Mouse (Mus musculus): Measurements from ENCODE around the gene Yju2. TPM values are rescaled to one million over a fixed set of nuclear protein-coding genes. Genes with fewer than 3 reads are reported as not detected.

Gene Yju2
- polyA plus RNA-seq, 1 experiment = not detected

DNA sequence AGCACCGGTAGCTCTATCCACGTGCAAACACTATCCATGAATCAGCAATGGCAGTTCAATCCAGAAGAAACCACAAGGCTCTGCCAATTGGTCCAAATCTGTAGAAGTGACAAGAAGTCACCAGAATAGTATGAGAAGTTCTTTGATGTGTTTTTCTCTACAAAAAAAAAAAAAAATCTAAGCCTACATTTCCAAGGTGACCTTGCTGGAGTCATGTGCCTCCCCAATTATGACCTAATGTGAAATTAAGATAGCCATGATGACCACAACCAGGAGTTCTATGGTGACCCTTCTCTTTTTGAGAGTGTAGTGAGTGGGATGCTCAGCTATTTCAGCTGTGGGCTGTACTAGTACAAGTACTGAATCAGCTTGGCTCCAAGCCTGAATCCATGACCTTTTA is 9.5 kb upstream of the Yju2 start, which contains the start of gene Zfp119b:
Gene Zfp119b, minus strand, starts transcription at position 101 of the 400 bp plus-strand sequence.
- Histone ChIP-seq H3K27ac (ENCODE audit: insufficient read depth, low read depth, low read length) (no peak within 1 kb of the TSS), H3K4me3 (ENCODE audit: insufficient read depth, low read depth, low read length) (no peak within 1 kb of the TSS), H3K4me1 (ENCODE audit: control insufficient read depth, insufficient read depth, low read length) (no peaks in the 10 kb centered on the region)
- 89% methylated on average over 2 of the region's 2 CpGs for WGBS
- no peak for TF ChIP-seq CTCF (IDR thresholded peaks at IDR 0.05; ENCODE audit: insufficient read depth, low read depth, low read length)
- no peak for TF ChIP-seq POLR2A (IDR thresholded peaks at IDR 0.05; ENCODE audit: insufficient read depth, low read depth, low read length)

- Histone ChIP-seq H3K4me1 (ENCODE audit: control insufficient read depth, insufficient read depth, low read length) (no peaks in the 10 kb centered on the region), H3K4me3 (ENCODE audit: insufficient read depth, low read depth, low read length) (no peak overlapping the region), H3K27ac (ENCODE audit: insufficient read depth, low read depth, low read length) (no peak overlapping the region)
- WGBS = 80% methylated on average over 9 of the region's 9 CpGs
- TF ChIP-seq POLR2A (IDR thresholded peaks at IDR 0.05; ENCODE audit: insufficient read depth, low read depth, low read length) (no peak), CTCF (IDR thresholded peaks at IDR 0.05; ENCODE audit: insufficient read depth, low read depth, low read length) (no peak)
Measured at GRCm38 (mm10) chr17:55950601-55951000, 8.3 kb upstream of the Yju2 start.

GRCm38 (mm10) chr17:55952041-55952440 is 6.9 kb upstream of the Yju2 start:
- TF ChIP-seq POLR2A (IDR thresholded peaks at IDR 0.05; ENCODE audit: insufficient read depth, low read depth, low read length) (no peak), CTCF (IDR thresholded peaks at IDR 0.05; ENCODE audit: insufficient read depth, low read depth, low read length) (no peak)
- Histone ChIP-seq H3K4me3 (ENCODE audit: insufficient read depth, low read depth, low read length) (no peak overlapping the region), H3K27ac (ENCODE audit: insufficient read depth, low read depth, low read length) (no peak overlapping the region), H3K4me1 (ENCODE audit: control insufficient read depth, insufficient read depth, low read length) (peaks cover 6% of the 10 kb centered on the region; the same call in 1 of the 2 replicates)

DNA sequence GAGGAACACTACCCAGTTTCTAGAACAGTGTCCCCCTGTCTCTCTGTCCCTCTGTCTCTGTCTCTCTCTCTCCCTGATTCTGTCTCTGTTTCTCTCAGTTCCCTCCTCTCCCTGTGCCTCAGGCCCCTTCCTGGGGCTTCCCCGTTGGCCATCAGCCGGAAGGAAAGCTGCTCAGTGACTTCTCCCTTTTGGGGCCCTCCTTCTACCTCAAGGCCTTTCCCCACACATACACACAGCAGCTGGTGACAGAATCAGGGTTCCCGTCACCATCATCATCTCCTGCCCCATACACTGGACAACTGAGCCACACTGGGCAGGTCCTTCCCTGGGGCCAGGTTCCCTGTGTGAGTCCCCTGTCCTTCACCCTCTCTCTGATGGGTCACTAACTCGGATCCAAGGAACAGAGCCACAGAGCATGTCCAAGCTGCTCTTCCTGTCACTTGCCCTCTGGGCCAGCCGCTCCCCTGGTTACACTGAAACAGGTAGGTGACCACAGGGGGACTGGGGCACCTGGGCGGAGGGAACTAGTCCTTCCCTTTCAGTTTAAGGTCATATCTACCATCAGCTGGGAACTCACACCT is 6.4 kb upstream of the Yju2 start, which contains the start of gene Ebi3:
Gene Ebi3, plus strand, starts transcription at position 194 of the 581 bp plus-strand sequence.
- H3K27ac ChIP-seq (ENCODE audit: insufficient read depth, low read depth, low read length) = no peak within 1 kb of the TSS
- no peak within 1 kb of the TSS for H3K4me3 ChIP-seq (ENCODE audit: insufficient read depth, low read depth, low read length)
- TF ChIP-seq CTCF (IDR thresholded peaks at IDR 0.05; ENCODE audit: insufficient read depth, low read depth, low read length) = no peak
- no peak for TF ChIP-seq POLR2A (IDR thresholded peaks at IDR 0.05; ENCODE audit: insufficient read depth, low read depth, low read length)
- peaks cover 9% of the 10 kb centered on the region for H3K4me1 ChIP-seq (ENCODE audit: control insufficient read depth, insufficient read depth, low read length)
- WGBS = 83% methylated on average over 6 of the region's 6 CpGs

DNA sequence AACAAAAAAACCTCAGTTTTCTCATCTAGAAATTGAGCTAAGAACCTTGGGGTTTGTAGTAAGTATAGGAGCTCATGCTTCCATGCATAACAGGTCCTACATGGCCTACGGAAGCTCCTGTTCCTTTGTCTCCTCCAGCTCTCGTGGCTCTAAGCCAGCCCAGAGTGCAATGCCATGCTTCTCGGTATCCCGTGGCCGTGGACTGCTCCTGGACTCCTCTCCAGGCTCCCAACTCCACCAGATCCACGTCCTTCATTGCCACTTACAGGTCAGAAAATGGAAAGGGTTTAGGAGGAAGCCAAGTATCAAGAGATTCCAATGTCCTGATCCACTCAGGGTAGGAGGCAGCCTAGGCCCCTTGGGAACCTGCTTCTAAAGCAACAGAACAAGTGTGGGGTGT is 5.1 kb upstream of the Yju2 start:
- Histone ChIP-seq H3K4me3 (ENCODE audit: insufficient read depth, low read depth, low read length) (no peak overlapping the region), H3K27ac (ENCODE audit: insufficient read depth, low read depth, low read length) (no peak overlapping the region), H3K4me1 (ENCODE audit: control insufficient read depth, insufficient read depth, low read length) (peaks cover 12% of the 10 kb centered on the region)
- 81% methylated on average over 6 of the region's 6 CpGs for WGBS
- TF ChIP-seq CTCF (IDR thresholded peaks at IDR 0.05; ENCODE audit: insufficient read depth, low read depth, low read length) = no peak
- TF ChIP-seq POLR2A (IDR thresholded peaks at IDR 0.05; ENCODE audit: insufficient read depth, low read depth, low read length) = no peak

DNA sequence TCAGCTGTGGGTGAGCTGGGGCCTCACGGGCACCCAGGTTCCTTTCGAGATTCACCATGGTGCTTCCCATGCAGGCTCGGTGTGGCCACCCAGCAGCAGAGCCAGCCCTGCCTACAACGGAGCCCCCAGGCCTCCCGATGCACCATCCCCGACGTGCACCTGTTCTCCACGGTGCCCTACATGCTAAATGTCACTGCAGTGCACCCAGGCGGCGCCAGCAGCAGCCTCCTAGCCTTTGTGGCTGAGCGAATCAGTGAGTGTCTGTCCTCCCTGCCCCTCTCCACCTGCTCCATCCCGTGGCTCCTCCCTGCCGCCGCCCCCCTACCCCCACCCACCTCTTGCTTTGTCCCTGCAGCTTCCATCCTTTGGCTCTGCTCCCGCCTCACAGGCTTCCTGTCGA is 4.7 kb upstream of the Yju2 start:
- WGBS = 54% methylated on average over 16 of the region's 16 CpGs
- H3K4me3 ChIP-seq (ENCODE audit: insufficient read depth, low read depth, low read length) = no peak overlapping the region
- peaks cover 12% of the 10 kb centered on the region for H3K4me1 ChIP-seq (ENCODE audit: control insufficient read depth, insufficient read depth, low read length)
- H3K27ac ChIP-seq (ENCODE audit: insufficient read depth, low read depth, low read length) = no peak overlapping the region
- TF ChIP-seq POLR2A (IDR thresholded peaks at IDR 0.05; ENCODE audit: insufficient read depth, low read depth, low read length) = no peak
- no peak for TF ChIP-seq CTCF (IDR thresholded peaks at IDR 0.05; ENCODE audit: insufficient read depth, low read depth, low read length)

GRCm38 (mm10) chr17:55956129-55956528 is 2.8 kb upstream of the Yju2 start:
- 2% methylated on average over 26 of the region's 26 CpGs for WGBS
- no peak overlapping the region for H3K27ac ChIP-seq (ENCODE audit: insufficient read depth, low read depth, low read length)
- TF ChIP-seq CTCF (IDR thresholded peaks at IDR 0.05; ENCODE audit: insufficient read depth, low read depth, low read length) = no peak
- no peak for TF ChIP-seq POLR2A (IDR thresholded peaks at IDR 0.05; ENCODE audit: insufficient read depth, low read depth, low read length)
- H3K4me3 ChIP-seq (ENCODE audit: insufficient read depth, low read depth, low read length) = peak overlapping the region; percentile 35
- peaks cover 17% of the 10 kb centered on the region for H3K4me1 ChIP-seq (ENCODE audit: control insufficient read depth, insufficient read depth, low read length)

DNA sequence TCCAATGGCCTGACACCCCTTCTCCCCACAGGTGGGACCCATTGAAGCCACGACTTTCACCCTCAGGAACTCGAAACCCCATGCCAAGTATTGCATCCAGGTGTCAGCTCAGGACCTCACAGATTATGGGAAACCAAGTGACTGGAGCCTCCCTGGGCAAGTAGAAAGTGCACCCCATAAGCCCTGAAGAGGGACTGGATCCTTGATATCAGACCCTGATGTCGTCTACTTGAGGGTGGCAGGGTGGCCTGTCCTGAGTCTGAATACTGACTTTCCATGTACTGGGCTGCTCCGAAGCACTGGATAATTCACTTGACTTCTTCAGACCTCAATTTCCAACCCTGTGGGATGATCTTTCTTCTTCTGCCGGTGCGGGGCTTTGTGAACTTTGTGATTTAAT is 2.3 kb upstream of the Yju2 start:
- no peak overlapping the region for H3K27ac ChIP-seq (ENCODE audit: insufficient read depth, low read depth, low read length)
- WGBS = 25% methylated on average over 6 of the region's 6 CpGs
- TF ChIP-seq POLR2A (IDR thresholded peaks at IDR 0.05; ENCODE audit: insufficient read depth, low read depth, low read length) = no peak
- TF ChIP-seq CTCF (IDR thresholded peaks at IDR 0.05; ENCODE audit: insufficient read depth, low read depth, low read length) = no peak

GRCm38 (mm10) chr17:55957168-55957567 is 1.7 kb upstream of the Yju2 start:
- H3K4me3 ChIP-seq (ENCODE audit: insufficient read depth, low read depth, low read length) = no peak overlapping the region
- peaks cover 17% of the 10 kb centered on the region for H3K4me1 ChIP-seq (ENCODE audit: control insufficient read depth, insufficient read depth, low read length)
- 10% methylated on average over 9 of the region's 9 CpGs for WGBS
- H3K27ac ChIP-seq (ENCODE audit: insufficient read depth, low read depth, low read length) = no peak overlapping the region
- no peak for TF ChIP-seq POLR2A (IDR thresholded peaks at IDR 0.05; ENCODE audit: insufficient read depth, low read depth, low read length)
- peak; percentile 76 for TF ChIP-seq CTCF (IDR thresholded peaks at IDR 0.05; ENCODE audit: insufficient read depth, low read depth, low read length)

More for the DNA sequence above, 2.3 kb upstream of the Yju2 start:
- Histone ChIP-seq H3K4me3 (ENCODE audit: insufficient read depth, low read depth, low read length) (no peak overlapping the region), H3K4me1 (ENCODE audit: control insufficient read depth, insufficient read depth, low read length) (peaks cover 17% of the 10 kb centered on the region)
